ENCODE assay signal across 19 mouse cellular contexts in genomic region chr12:111149495-111150235, GRCm38 (mm10). TPM values are rescaled to one million over a fixed set of nuclear protein-coding genes. Genes with fewer than 3 reads are reported as not detected.
DNase-seq lines count a peak whose midpoint lies in the region; ATAC-seq and TF ChIP-seq lines count a peak whose summit lies in the region.
"Had no signal": no experiment of that assay in that cellular context is flagged by ENCODE, and none has a peak within 500 bp of the region (broad histone marks: within the 10 kb centered on the region; RNA-seq: fewer than 3 reads in every experiment).

No protein-coding gene starts in this region.

- DNase-seq in adrenal gland, adult 2 months, result peak; percentile 39
- DNase-seq in adrenal gland, postnatal 10 days, result no peak
- DNase-seq in stomach, postnatal 0 days (ENCODE audit: low spot score), result no peak
- no peak for DNase-seq in cerebellum, adult 8-10 months
- no peak for DNase-seq in cerebellum, adult 2 months
- DNase-seq in adrenal gland, adult 18-20 months (ENCODE audit: low spot score in 2 of 2), result no peak
- DNase-seq: cerebellum, adult 11-12 months; gastrocnemius, postnatal 10 days; heart, postnatal 10 days had no signal

- H3K4me1 ChIP-seq in stomach, embryonic 15.5 days, result peaks cover 8% of the 10 kb centered on the region; the same call in 1 of the 2 replicates
- no peaks in the 10 kb centered on the region; the same call in 1 of the 2 replicates for H3K4me1 ChIP-seq in stomach, postnatal 0 days (replicated peaks; ENCODE audit: control insufficient read depth, insufficient read depth)
- H3K4me1 ChIP-seq in cerebellum, adult 2 months (ENCODE audit: control insufficient read depth, insufficient read depth, low read length), result peaks cover 6% of the 10 kb centered on the region

- TF ChIP-seq CTCF in stomach, postnatal 0 days (IDR thresholded peaks at IDR 0.05; ENCODE audit: low read depth), result no peak
- TF ChIP-seq CTCF in cerebellum, adult 2 months (IDR thresholded peaks at IDR 0.05; ENCODE audit: borderline replicate concordance, insufficient read depth, low read depth, low read length), result no peak

- TF ChIP-seq POLR2A in cerebellum, adult 2 months (IDR thresholded peaks at IDR 0.05; ENCODE audit: borderline replicate concordance, insufficient read depth, low read length), result no peak

- H3K36me3 ChIP-seq in stomach, embryonic 15.5 days, result no peaks in the 10 kb centered on the region
- no peaks in the 10 kb centered on the region for H3K36me3 ChIP-seq in stomach, postnatal 0 days (ENCODE audit: control insufficient read depth, insufficient read depth, low read length)
- H3K36me3 ChIP-seq: embryonic facial prominence, embryonic 15.5 days; forebrain, embryonic 10.5 days; limb, embryonic 15.5 days; midbrain, embryonic 10.5 days; neural tube, embryonic 13.5 days had no signal

- H3K27me3 ChIP-seq in stomach, embryonic 15.5 days (replicated peaks), result no peaks in the 10 kb centered on the region
- H3K27me3 ChIP-seq in stomach, postnatal 0 days (ENCODE audit: control insufficient read depth, insufficient read depth, low read length), result no peaks in the 10 kb centered on the region
- no peaks in the 10 kb centered on the region for H3K27me3 ChIP-seq in cerebellum, adult 2 months (ENCODE audit: control insufficient read depth, insufficient read depth, low read length)
- H3K27me3 ChIP-seq: embryonic facial prominence, embryonic 15.5 days; limb, embryonic 15.5 days; neural tube, embryonic 13.5 days had no signal

- H3K27ac ChIP-seq in stomach, embryonic 15.5 days, result no peak overlapping the region
- H3K27ac ChIP-seq in stomach, postnatal 0 days (replicated peaks), result no peak overlapping the region
- no peak overlapping the region for H3K27ac ChIP-seq in cerebellum, adult 2 months (ENCODE audit: insufficient read depth, low read length)
- H3K27ac ChIP-seq: embryonic facial prominence, embryonic 15.5 days; forebrain, embryonic 10.5 days; hindbrain, embryonic 14.5 days; limb, embryonic 15.5 days; midbrain, embryonic 10.5 days; neural tube, embryonic 13.5 days had no signal

- H3K9me3 ChIP-seq in stomach, embryonic 15.5 days, result no peaks in the 10 kb centered on the region
- H3K9me3 ChIP-seq in stomach, postnatal 0 days (ENCODE audit: control insufficient read depth, low read length), result no peaks in the 10 kb centered on the region
- H3K9me3 ChIP-seq: embryonic facial prominence, embryonic 15.5 days; forebrain, embryonic 10.5 days; limb, embryonic 15.5 days; midbrain, embryonic 10.5 days; neural tube, embryonic 13.5 days had no signal

- peak overlapping the region; percentile 24; the same call in 1 of the 2 replicates for H3K4me2 ChIP-seq in stomach, embryonic 15.5 days
- no peak overlapping the region for H3K4me2 ChIP-seq in stomach, postnatal 0 days (replicated peaks; ENCODE audit: low read depth)
- H3K4me2 ChIP-seq: embryonic facial prominence, embryonic 15.5 days; hindbrain, embryonic 14.5 days; limb, embryonic 15.5 days; neural tube, embryonic 13.5 days had no signal

- 54% methylated on average over 17 of the region's 17 CpGs for WGBS in stomach, embryonic 15.5 days
- WGBS in stomach, postnatal 0 days, result 51% methylated on average over 17 of the region's 17 CpGs
- 79% methylated on average over 17 of the region's 17 CpGs for WGBS in cerebellum, adult 2 months

- TF ChIP-seq EP300 in stomach, postnatal 0 days (optimal IDR thresholded peaks at IDR 0.05), result no peak

- ATAC-seq in stomach, embryonic 15.5 days (ENCODE audit: insufficient read depth, low FRiP score, low read depth), result no peak
- ATAC-seq in stomach, postnatal 0 days (ENCODE audit: low FRiP score, low TSS enrichment), result no peak
- ATAC-seq in megakaryocyte, adult 5-6 weeks (ENCODE audit: poor library complexity, severe bottlenecking), result peak; percentile 86

- H3K4me3 ChIP-seq in stomach, embryonic 15.5 days (replicated peaks), result no peak overlapping the region
- H3K4me3 ChIP-seq in stomach, postnatal 0 days (ENCODE audit: low read depth, low read length), result no peak overlapping the region
- H3K4me3 ChIP-seq in cerebellum, adult 2 months (replicated peaks; ENCODE audit: insufficient read depth, low read depth, low read length), result no peak overlapping the region
- H3K4me3 ChIP-seq: embryonic facial prominence, embryonic 15.5 days; forebrain, embryonic 10.5 days; limb, embryonic 15.5 days; midbrain, embryonic 10.5 days; neural tube, embryonic 13.5 days had no signal

- H3K9ac ChIP-seq in stomach, embryonic 15.5 days, result no peak overlapping the region
- no peak overlapping the region for H3K9ac ChIP-seq in stomach, postnatal 0 days (ENCODE audit: low read length)
- H3K9ac ChIP-seq: embryonic facial prominence, embryonic 15.5 days; hindbrain, embryonic 14.5 days; limb, embryonic 15.5 days; neural tube, embryonic 13.5 days had no signal

RNA-seq across cellular contexts. Expression of gene Traf3, which starts 16.5 kb away (rescaled TPM):
- 10 to 100 TPM; 25.7 to 35.6 TPM for total RNA-seq in adrenal gland, adult 2 months (2021)
- polyA plus RNA-seq in adrenal gland, adult 2 months (2012; rRNA removed), result 22.7 and 23.3 TPM in 2 replicates
- total RNA-seq in adrenal gland, postnatal 10 days (2021), result 10 to 100 TPM; 17.9 to 22.5 TPM
- polyA plus RNA-seq in stomach, embryonic 15.5 days (2015; fragmentation: Nextera tagmentation; extraction: Ambion mirVana), result 8.1 and 8.4 TPM in 2 replicates
- polyA plus RNA-seq in stomach, postnatal 0 days (2015; fragmentation: Nextera tagmentation; extraction: Ambion mirVana), result 3.2 and 4.4 TPM in 2 replicates
- 9.9 and 13.9 TPM in 2 replicates for total RNA-seq in megakaryocyte, adult 5-6 weeks (2015)
- total RNA-seq in megakaryocyte, adult 5-6 weeks (2017), result 18.0 and 21.2 TPM in 2 replicates
- 29.3 and 29.8 TPM in 2 replicates for polyA plus RNA-seq in cerebellum, adult 2 months (2012; rRNA removed)
- total RNA-seq in adrenal gland, adult 18-20 months (2021), result 10 to 100 TPM; 18.8 to 23.8 TPM

RNA-seq across cellular contexts. Expression of gene 4930595D18Rik, which starts 34.6 kb away (rescaled TPM):
- total RNA-seq in adrenal gland, adult 2 months (2021), result not detected
- not detected in 2 replicates for polyA plus RNA-seq in adrenal gland, adult 2 months (2012; rRNA removed)
- total RNA-seq in adrenal gland, postnatal 10 days (2021), result not detected
- not detected in 2 replicates for polyA plus RNA-seq in stomach, embryonic 15.5 days (2015; fragmentation: Nextera tagmentation; extraction: Ambion mirVana)
- not detected in 2 replicates for polyA plus RNA-seq in stomach, postnatal 0 days (2015; fragmentation: Nextera tagmentation; extraction: Ambion mirVana)
- not detected in 2 replicates for total RNA-seq in megakaryocyte, adult 5-6 weeks (2015)
- total RNA-seq in megakaryocyte, adult 5-6 weeks (2017), result not detected in 2 replicates
- polyA plus RNA-seq in cerebellum, adult 2 months (2012; rRNA removed), result not detected in 2 replicates
- total RNA-seq in adrenal gland, adult 18-20 months (2021), result not detected
- total RNA-seq: adrenal gland, postnatal 14 days; heart, postnatal 10 days; layer of hippocampus, postnatal 10 days had no signal
- polyA plus RNA-seq: embryonic facial prominence, embryonic 15.5 days; forebrain, embryonic 10.5 days; hindbrain, embryonic 14.5 days; limb, embryonic 15.5 days; midbrain, embryonic 10.5 days; neural tube, embryonic 13.5 days had no signal
